25 mouse cellular contexts compared by ENCODE assay signal in the genomic region with DNA sequence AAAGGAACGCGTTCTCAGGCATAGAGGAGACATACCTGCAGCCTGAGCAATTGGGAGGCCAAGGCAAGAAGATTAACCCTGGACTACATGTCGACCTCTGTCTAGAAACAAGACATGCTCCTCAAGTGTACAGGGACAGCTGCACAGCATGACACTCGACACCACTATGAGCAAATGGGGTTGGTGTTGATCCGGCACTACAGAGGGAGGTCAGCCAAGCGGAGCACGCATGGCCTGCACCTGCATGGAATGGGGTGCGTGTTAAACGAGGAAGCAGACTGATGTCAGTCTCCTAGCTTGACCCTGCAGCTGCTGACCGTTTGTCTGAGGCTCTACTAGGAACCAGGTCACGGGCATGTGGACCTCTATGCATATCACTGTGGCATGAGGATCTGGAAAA. TPM values are rescaled to one million over a fixed set of nuclear protein-coding genes. Genes with fewer than 3 reads are reported as not detected.
DNase-seq lines count a peak whose midpoint lies in the region; ATAC-seq and TF ChIP-seq lines count a peak whose summit lies in the region.
"Had no signal": no experiment of that assay in that cellular context is flagged by ENCODE, and none has a peak within 500 bp of the region (broad histone marks: within the 10 kb centered on the region; RNA-seq: fewer than 3 reads in every experiment).

No protein-coding gene starts in this region.

- in situ Hi-C loops in CH12.LX (cut with MboI; ENCODE audit: low pct_ligation_motif_present, low pct_unique_long_range_greater_than_20kb, low sequenced_read_pairs) = no loop called here

- no peak for TF ChIP-seq EP300 in CH12.LX (IDR thresholded peaks at IDR 0.05; ENCODE audit: low read length)

- H3K9me3 ChIP-seq in kidney, embryonic 16.5 days (ENCODE audit: low read length) = peaks cover 3% of the 10 kb centered on the region; the same call in 1 of the 2 replicates
- H3K9me3 ChIP-seq in CH12.LX (replicated peaks; ENCODE audit: low read length) = peaks cover 4% of the 10 kb centered on the region
- H3K9me3 ChIP-seq: embryonic facial prominence, embryonic 13.5 days; forebrain, embryonic 15.5 days; heart, embryonic 15.5 days; hindbrain, embryonic 10.5 days; intestine, embryonic 15.5 days had no signal

- TF ChIP-seq CTCF in gastrocnemius, adult 2 months (IDR thresholded peaks at IDR 0.05) = no peak
- no peak for TF ChIP-seq CTCF in CH12.LX (conservative IDR thresholded peaks at IDR 0.05 in 1 of 2, IDR thresholded peaks at IDR 0.05 in 1 of 2; ENCODE audit: low read depth in 2 of 2, low read length in 2 of 2)

- intact Hi-C loops in gastrocnemius, adult 2 months (cut with DNase I) = no loop called here

- H3K27me3 ChIP-seq in kidney, embryonic 16.5 days (ENCODE audit: insufficient read depth, low read length) = no peaks in the 10 kb centered on the region
- H3K27me3 ChIP-seq in CH12.LX (replicated peaks) = peaks cover 18% of the 10 kb centered on the region
- H3K27me3 ChIP-seq: forebrain, embryonic 15.5 days had no signal

- peaks cover 9% of the 10 kb centered on the region; the same call in 1 of the 2 replicates for H3K4me1 ChIP-seq in kidney, embryonic 16.5 days (ENCODE audit: insufficient read depth, low read length)
- H3K4me1 ChIP-seq in CH12.LX (ENCODE audit: control insufficient read depth in 1 of 2, insufficient read depth in 2 of 2) = peaks cover 5 to 17% of the 10 kb centered on the region in 2 experiments
- H3K4me1 ChIP-seq: heart, embryonic 15.5 days; intestine, embryonic 15.5 days had no signal

- dilution Hi-C loops in CH12.LX (cut with MboI; ENCODE audit: extremely low pct_ligation_motif_present, extremely low pct_unique_long_range_greater_than_20kb, low sequenced_read_pairs) = no loop called here

- DNase-seq in gastrocnemius, adult 2 months = peak; percentile 50
- no peak for DNase-seq in gastrocnemius, postnatal 4 days (ENCODE audit: low spot score in 2 of 2)
- no peak for DNase-seq in kidney, adult 9 months
- DNase-seq in CH12.LX (ENCODE audit: extremely low read depth) = peak; percentile 25
- DNase-seq in cerebellum, postnatal 4 days (ENCODE audit: low spot score in 2 of 2) = no peak
- no peak for DNase-seq in embryo, embryonic 9.5 days (ENCODE audit: extremely low spot score)
- DNase-seq: adrenal gland, adult 8-10 months; adrenal gland, postnatal 36 days; cerebellum, adult 2 months; cerebellum, postnatal 10 days; embryo, embryonic 11 days; gastrocnemius, postnatal 25 days; heart, adult 2 months; heart, postnatal 14 days had no signal

- peaks cover 3% of the 10 kb centered on the region; the same call in 1 of the 2 replicates for H3K36me3 ChIP-seq in kidney, embryonic 16.5 days (ENCODE audit: insufficient read depth, low read length)
- peaks cover 15 to 19% of the 10 kb centered on the region in 2 experiments for H3K36me3 ChIP-seq in CH12.LX (replicated peaks in 1 of 2; ENCODE audit: control insufficient read depth in 1 of 2, insufficient read depth in 1 of 2, low read length in 1 of 2)

- no peak for TF ChIP-seq RAD21 in CH12.LX (IDR thresholded peaks at IDR 0.05; ENCODE audit: low read depth, low read length)

- 39% methylated on average over 11 of the region's 11 CpGs for WGBS in kidney, embryonic 16.5 days

- peak; percentile 47; the same call in 1 of the 2 replicates for ATAC-seq in kidney, embryonic 16.5 days (ENCODE audit: low FRiP score, low TSS enrichment)
- peak; percentile 53 for ATAC-seq in erythroid progenitor cell, adult 5-6 weeks (replicated peaks; ENCODE audit: low FRiP score, poor library complexity, severe bottlenecking)
- ATAC-seq: forebrain, embryonic 15.5 days; intestine, embryonic 15.5 days had no signal

- no peak overlapping the region for H3K4me3 ChIP-seq in gastrocnemius, adult 2 months
- no peak overlapping the region for H3K4me3 ChIP-seq in kidney, embryonic 16.5 days (ENCODE audit: low read length)
- H3K4me3 ChIP-seq in CH12.LX (replicated peaks in 1 of 3; ENCODE audit: low read depth in 2 of 3, low read length in 2 of 3, poor library complexity in 1 of 3) = no peak overlapping the region
- H3K4me3 ChIP-seq: embryonic facial prominence, embryonic 13.5 days; erythroblast, embryonic 14.5 days; forebrain, embryonic 15.5 days; heart, adult 2 months; heart, embryonic 15.5 days; hindbrain, embryonic 10.5 days; intestine, embryonic 15.5 days had no signal

- H3K9ac ChIP-seq in kidney, embryonic 16.5 days (replicated peaks; ENCODE audit: low read length) = no peak overlapping the region
- H3K9ac ChIP-seq in CH12.LX (ENCODE audit: insufficient read depth, low read depth) = no peak overlapping the region
- H3K9ac ChIP-seq: embryonic facial prominence, embryonic 13.5 days; forebrain, embryonic 15.5 days; heart, embryonic 15.5 days; hindbrain, embryonic 14.5 days; intestine, embryonic 15.5 days had no signal

- no peak overlapping the region for H3K27ac ChIP-seq in gastrocnemius, adult 2 months
- no peak overlapping the region for H3K27ac ChIP-seq in kidney, embryonic 16.5 days (ENCODE audit: low read length)
- no peak overlapping the region for H3K27ac ChIP-seq in CH12.LX (ENCODE audit: insufficient read depth, low read depth)
- H3K27ac ChIP-seq: embryonic facial prominence, embryonic 13.5 days; forebrain, embryonic 15.5 days; heart, adult 2 months; heart, embryonic 15.5 days; hindbrain, embryonic 10.5 days; hindbrain, embryonic 14.5 days; intestine, embryonic 15.5 days had no signal

- no peak for TF ChIP-seq POLR2A in CH12.LX (IDR thresholded peaks at IDR 0.05; ENCODE audit: low read depth, low read length)

- no peaks in the 10 kb centered on the region for H3K79me2 ChIP-seq in CH12.LX (replicated peaks; ENCODE audit: control insufficient read depth, extremely low read depth, insufficient read depth, poor library complexity, severe bottlenecking)

- no peak overlapping the region for H3K4me2 ChIP-seq in kidney, embryonic 16.5 days (replicated peaks; ENCODE audit: low read depth, low read length)
- H3K4me2 ChIP-seq in CH12.LX (ENCODE audit: insufficient read depth, low read depth, poor library complexity, severe bottlenecking) = no peak overlapping the region
- H3K4me2 ChIP-seq: embryonic facial prominence, embryonic 13.5 days; forebrain, embryonic 15.5 days; heart, embryonic 11.5 days; heart, embryonic 15.5 days; hindbrain, embryonic 14.5 days; intestine, embryonic 15.5 days had no signal

TF ChIP-seq in CH12.LX, 34 proteins besides CTCF, POLR2A, EP300 and RAD21 (continues in another document):
- TF ChIP-seq USF1 (IDR thresholded peaks at IDR 0.05; ENCODE audit: low read depth, low read length) = no peak
- no peak for TF ChIP-seq CHD1 (IDR thresholded peaks at IDR 0.05; ENCODE audit: low read depth, low read length)
- 0 out of 2 replicates have a peak, but pooled peaks have one; percentile 12 for TF ChIP-seq MAX (IDR thresholded peaks at IDR 0.05; ENCODE audit: low read length)
- TF ChIP-seq ZMIZ1 (IDR thresholded peaks at IDR 0.05; ENCODE audit: low read depth, low read length) = no peak
- peak; percentile 35; the same call in 1 of the 2 replicates for TF ChIP-seq BHLHE40 (IDR thresholded peaks at IDR 0.05; ENCODE audit: low read depth, low read length)

RNA-seq across cellular contexts. Expression of a gene that starts 14.0 kb away (rescaled TPM):
- total RNA-seq in gastrocnemius, adult 2 months (2021) = not detected
- under 1 TPM; 0.10 to 0.34 TPM for total RNA-seq in gastrocnemius, postnatal 4 days (2021)
- not detected in 2 replicates for polyA plus RNA-seq in kidney, embryonic 16.5 days (2015; fragmentation: Nextera tagmentation; extraction: Ambion mirVana)
- not detected in 2 replicates for total RNA-seq in CH12.LX (2012; rRNA removed)
- not detected in 2 replicates for total RNA-seq in CH12.LX (2014; rRNA removed)
- not detected in 2 replicates for polyA plus RNA-seq in CH12.LX (2012; ENCODE audit: insufficient read length, low read depth)
- total RNA-seq in erythroid progenitor cell, adult 5-6 weeks (2015; ENCODE audit: low replicate concordance) = not detected in 2 replicates
- not detected in 2 replicates for total RNA-seq in erythroid progenitor cell, adult 5-6 weeks (2017; ENCODE audit: low replicate concordance)
- total RNA-seq: common myeloid progenitor, adult 5-6 weeks; gastrocnemius, postnatal 25 days; heart, postnatal 14 days had no signal
- polyA plus RNA-seq: erythroblast, embryonic 14.5 days; heart, embryonic 11.5 days; heart, embryonic 15.5 days had no signal

RNA-seq across cellular contexts. Expression of a gene that starts 19.9 kb away (rescaled TPM):
- 10 to 100 TPM; 13.0 to 17.4 TPM for total RNA-seq in gastrocnemius, adult 2 months (2021)
- 10 to 100 TPM; 13.4 to 15.0 TPM for total RNA-seq in gastrocnemius, postnatal 4 days (2021)
- polyA plus RNA-seq in kidney, embryonic 16.5 days (2015; fragmentation: Nextera tagmentation; extraction: Ambion mirVana) = 27.3 and 29.6 TPM in 2 replicates
- total RNA-seq in CH12.LX (2012; rRNA removed) (24.7 and 31.8 TPM in 2 replicates), CH12.LX (2014; rRNA removed) (24.1 and 26.5 TPM in 2 replicates)
- 23.5 and 28.6 TPM in 2 replicates for polyA plus RNA-seq in CH12.LX (2012; ENCODE audit: insufficient read length, low read depth)
- 1.3 TPM in 1 of 2 replicates, not detected in the other for total RNA-seq in erythroid progenitor cell, adult 5-6 weeks (2015; ENCODE audit: low replicate concordance)
- 2.6 and 4.9 TPM in 2 replicates for total RNA-seq in erythroid progenitor cell, adult 5-6 weeks (2017; ENCODE audit: low replicate concordance)

RNA-seq across cellular contexts. Expression of a gene that starts 28.8 kb away (rescaled TPM):
- total RNA-seq in gastrocnemius, adult 2 months (2021) = 10 to 100 TPM; 16.3 to 18.6 TPM
- total RNA-seq in gastrocnemius, postnatal 4 days (2021) = 10 to 100 TPM; 27.7 to 32.1 TPM
- polyA plus RNA-seq in kidney, embryonic 16.5 days (2015; fragmentation: Nextera tagmentation; extraction: Ambion mirVana) = 35.2 and 36.3 TPM in 2 replicates
- 11.4 and 12.0 TPM in 2 replicates for total RNA-seq in CH12.LX (2012; rRNA removed)
- total RNA-seq in CH12.LX (2014; rRNA removed) = 12.8 and 13.4 TPM in 2 replicates
- 15.6 and 16.9 TPM in 2 replicates for polyA plus RNA-seq in CH12.LX (2012; ENCODE audit: insufficient read length, low read depth)
- total RNA-seq in erythroid progenitor cell, adult 5-6 weeks (2015; ENCODE audit: low replicate concordance) = 7.6 and 10.1 TPM in 2 replicates
- total RNA-seq in erythroid progenitor cell, adult 5-6 weeks (2017; ENCODE audit: low replicate concordance) = 14.4 and 16.3 TPM in 2 replicates

RNA-seq across cellular contexts. Expression of a gene that starts 48.0 kb away (rescaled TPM):
- 1 to 10 TPM; 1.9 to 2.7 TPM for total RNA-seq in gastrocnemius, adult 2 months (2021)
- total RNA-seq in gastrocnemius, postnatal 4 days (2021) = 1 to 10 TPM; 3.7 to 4.3 TPM
- polyA plus RNA-seq in kidney, embryonic 16.5 days (2015; fragmentation: Nextera tagmentation; extraction: Ambion mirVana) = 7.0 and 7.4 TPM in 2 replicates
- total RNA-seq in CH12.LX (2012; rRNA removed) (2.1 and 3.0 TPM in 2 replicates), CH12.LX (2014; rRNA removed) (2.0 TPM in 2 replicates)
- polyA plus RNA-seq in CH12.LX (2012; ENCODE audit: insufficient read length, low read depth) = 1.7 and 2.1 TPM in 2 replicates
- 0.36 TPM in 1 of 2 replicates, not detected in the other for total RNA-seq in erythroid progenitor cell, adult 5-6 weeks (2015; ENCODE audit: low replicate concordance)
- 0.13 and 0.68 TPM in 2 replicates for total RNA-seq in erythroid progenitor cell, adult 5-6 weeks (2017; ENCODE audit: low replicate concordance)

RNA-seq across cellular contexts. Expression of a gene that starts 48.1 kb away (rescaled TPM):
- 100 to 1,000 TPM; 135 to 160 TPM for total RNA-seq in gastrocnemius, adult 2 months (2021)
- total RNA-seq in gastrocnemius, postnatal 4 days (2021) = 100 to 1,000 TPM; 201 TPM
- 619 and 638 TPM in 2 replicates for polyA plus RNA-seq in kidney, embryonic 16.5 days (2015; fragmentation: Nextera tagmentation; extraction: Ambion mirVana)
- total RNA-seq in CH12.LX (2012; rRNA removed) = 443 and 533 TPM in 2 replicates
- total RNA-seq in CH12.LX (2014; rRNA removed) = 569 and 598 TPM in 2 replicates
- 418 and 466 TPM in 2 replicates for polyA plus RNA-seq in CH12.LX (2012; ENCODE audit: insufficient read length, low read depth)
- 54.1 and 65.2 TPM in 2 replicates for total RNA-seq in erythroid progenitor cell, adult 5-6 weeks (2015; ENCODE audit: low replicate concordance)
- 69.1 and 112 TPM in 2 replicates for total RNA-seq in erythroid progenitor cell, adult 5-6 weeks (2017; ENCODE audit: low replicate concordance)

Comparison
In these comparisons a context has a peak if more than half of its experiments do, and no peak if none do; other contexts are left out.
1. DNase-seq: peak in gastrocnemius, adult 2 months (single experiment) and CH12.LX (single experiment); none in gastrocnemius, postnatal 4 days (0 of 2), kidney, adult 9 months (single experiment), cerebellum, postnatal 4 days (0 of 2) and embryo, embryonic 9.5 days (single experiment).